Mouse (Mus musculus): ENCODE data around the gene Ackr2.

GRCm38 (mm10) chr9:121882015-121882457, 16.1 kb upstream of the Ackr2 start:
- TF ChIP-seq CTCF (IDR thresholded peaks at IDR 0.05; ENCODE audit: control insufficient read depth, insufficient read depth, low read length) = no peak
- TF ChIP-seq POLR2A (IDR thresholded peaks at IDR 0.05; ENCODE audit: borderline replicate concordance, control insufficient read depth, low read depth, low read length) = no peak

Measured in bone marrow, adult 2 months (tissue).